Mouse (Mus musculus) heart, postnatal 0 days (tissue): ENCODE measurements around the gene Hus1. TPM values are rescaled to one million over a fixed set of nuclear protein-coding genes. Genes with fewer than 3 reads are reported as not detected.
A peak's percentile ranks its signal among the peaks of the same experiment; 100 is the strongest.

Experiments used
- ATAC-seq: fragments of 200-750 bp; cut with Nextera tagmentation; 2 replicates; pipeline ENCODE4 v1.8.0; 2017; ENCODE audit warnings: low read depth, moderate number of reproducible peaks, moderate library complexity; ENCODE audit not compliant: insufficient read depth
- DNase-seq: peaks from one replicate; pipeline ENCODE4 v3.0.0-alpha.2; 2016; ENCODE audit warnings: low spot score
- H3K27ac ChIP-seq: fragments of 300-500 bp; sonication (generic); 2 replicates; pipeline ENCODE4 v1.5.1; 2014; ENCODE audit warnings: low read depth, mild to moderate bottlenecking
- H3K27me3 ChIP-seq: fragments of 300-500 bp; sonication (generic); 2 replicates; pipeline ENCODE4 v1.6.1; 2014; ENCODE audit warnings: low read length, mixed read lengths; ENCODE audit not compliant: control insufficient read depth, insufficient read depth
- H3K36me3 ChIP-seq: fragments of 300-500 bp; sonication (generic); replicated peaks from 2 replicates; pipeline ENCODE4 v1.6.1; 2014; ENCODE audit warnings: low read length, mixed read lengths; ENCODE audit not compliant: control insufficient read depth, insufficient read depth
- H3K4me1 ChIP-seq: fragments of 300-500 bp; sonication (generic); 2 replicates; pipeline ENCODE4 v1.6.1; 2014; ENCODE audit warnings: antibody characterized with exemption; ENCODE audit not compliant: control insufficient read depth, insufficient read depth
- H3K4me2 ChIP-seq: fragments of 300-500 bp; sonication (generic); 2 replicates; pipeline ENCODE4 v1.6.1; 2014; ENCODE audit warnings: low read depth, mild to moderate bottlenecking, low read length, moderate library complexity
- H3K4me3 ChIP-seq: fragments of 300-500 bp; sonication (generic); 2 replicates; pipeline ENCODE4 v1.5.1; 2014; ENCODE audit warnings: low read depth, low read length
- H3K9ac ChIP-seq: fragments of 300-500 bp; sonication (generic); replicated peaks from 2 replicates; pipeline ENCODE4 v1.6.1; 2014; ENCODE audit warnings: low read depth, low read length, mixed read lengths
- H3K9me3 ChIP-seq: fragments of 300-500 bp; sonication (generic); replicated peaks from 2 replicates; pipeline ENCODE4 v1.6.1; 2016; ENCODE audit warnings: low read length; ENCODE audit not compliant: control insufficient read depth
- CTCF ChIP-seq: IDR thresholded peaks from 2 replicates; pipeline ENCODE4 v1.5.1; 2016; ENCODE audit warnings: antibody characterized with exemption, control low read depth, low read depth
- EP300 ChIP-seq: IDR thresholded peaks from 2 replicates; pipeline ENCODE4 v1.6.1; 2016; ENCODE audit warnings: antibody characterized with exemption, low read depth
- WGBS: fragments of 180-500 bp; shearing (Covaris S2); extraction: QIAGEN DNeasy Blood & Tissue Kit; methylation state at CpG from one replicate; pipeline ENCODE4 v1.1.7; 2014; 5-methylcytosine and 5-hydroxymethylcytosine counted together
- polyA plus RNA-seq: library from polyadenylated mRNA; unstranded; fragments of >200 nt; fragmentation: Nextera tagmentation; extraction: Ambion mirVana; gene quantifications from 2 replicates; pipeline ENCODE4 v1.2.1, GENCODE M21; 2015
- total RNA-seq: library from RNA; depleted of rRNA; stranded (reverse); fragments of >200 nt; gene quantifications from 2 replicates; pipeline ENCODE4 v1.2.3, GENCODE M21; 2014; ENCODE audit warnings: low replicate concordance; rRNA removed

Gene Hus1
- total RNA-seq: 13.7 and 14.4 TPM in 2 replicates
- polyA plus RNA-seq: 8.1 and 8.4 TPM in 2 replicates

GRCm38 (mm10) chr11:9010853-9011339 lies at the start of gene Hus1:
Gene Hus1 (minus strand): TSS chr11:9011191.
- TF ChIP-seq CTCF (no peak), EP300 (no peak)
- Histone ChIP-seq H3K27me3 (no peaks in the 10 kb centered on the region), H3K4me3 (peak within 1 kb of the TSS; percentile 96), H3K4me2 (peak within 1 kb of the TSS; percentile 73), H3K36me3 (peaks cover 25% of the 10 kb centered on the region), H3K9ac (peak within 1 kb of the TSS; percentile 89), H3K27ac (peak within 1 kb of the TSS; percentile 94), H3K4me1 (peaks cover 10% of the 10 kb centered on the region), H3K9me3 (no peaks in the 10 kb centered on the region)
- DNase-seq: peak; percentile 71
- 0% methylated on average over 41 of the region's 43 CpGs for WGBS
- peak; percentile 96 for ATAC-seq

- DNase-seq (no peak), ATAC-seq (no peak)
- Histone ChIP-seq H3K27me3 (no peaks in the 10 kb centered on the region), H3K9ac (no peak overlapping the region), H3K36me3 (no peaks in the 10 kb centered on the region; the same call in 1 of the 2 replicates), H3K4me2 (no peak overlapping the region), H3K9me3 (no peaks in the 10 kb centered on the region), H3K27ac (no peak overlapping the region), H3K4me1 (no peaks in the 10 kb centered on the region), H3K4me3 (no peak overlapping the region)
- TF ChIP-seq CTCF (no peak), EP300 (no peak)
- WGBS: 40% methylated on average over 5 of the region's 5 CpGs
Measured at GRCm38 (mm10) chr11:9060484-9060883, 49.5 kb upstream of the Hus1 start.

- no peaks in the 10 kb centered on the region for H3K27me3 ChIP-seq
- H3K9ac ChIP-seq: no peak overlapping the region
- TF ChIP-seq EP300 (no peak), CTCF (no peak)
- no peaks in the 10 kb centered on the region; the same call in 1 of the 2 replicates for H3K36me3 ChIP-seq
- ATAC-seq (no peak), DNase-seq (no peak)
- no peaks in the 10 kb centered on the region for H3K4me1 ChIP-seq
- no peak overlapping the region for H3K4me2 ChIP-seq
- H3K27ac ChIP-seq: no peak overlapping the region
- no peak overlapping the region for H3K4me3 ChIP-seq
- 71% methylated on average over 1 of the region's 1 CpGs for WGBS
- H3K9me3 ChIP-seq: no peaks in the 10 kb centered on the region
Measured at GRCm38 (mm10) chr11:9060029-9060428, 49.0 kb upstream of the Hus1 start.

GRCm38 (mm10) chr11:9057711-9058110 lies 46.7 kb upstream of the Hus1 start:
- Histone ChIP-seq H3K4me2 (no peak overlapping the region), H3K4me3 (no peak overlapping the region), H3K27me3 (no peaks in the 10 kb centered on the region), H3K27ac (no peak overlapping the region), H3K4me1 (no peaks in the 10 kb centered on the region), H3K9me3 (no peaks in the 10 kb centered on the region), H3K9ac (no peak overlapping the region), H3K36me3 (no peaks in the 10 kb centered on the region; the same call in 1 of the 2 replicates)
- WGBS: 77% methylated on average over 4 of the region's 4 CpGs
- DNase-seq (no peak), ATAC-seq (no peak)
- no peak for TF ChIP-seq EP300
- TF ChIP-seq CTCF: no peak

- Histone ChIP-seq H3K4me3 (no peak overlapping the region), H3K36me3 (no peaks in the 10 kb centered on the region; the same call in 1 of the 2 replicates), H3K27me3 (no peaks in the 10 kb centered on the region), H3K4me1 (no peaks in the 10 kb centered on the region), H3K4me2 (no peak overlapping the region), H3K9ac (no peak overlapping the region), H3K9me3 (no peaks in the 10 kb centered on the region), H3K27ac (no peak overlapping the region)
- 87% methylated on average over 2 of the region's 2 CpGs for WGBS
- DNase-seq (no peak), ATAC-seq (no peak)
- TF ChIP-seq CTCF (no peak), EP300 (no peak)
Measured at GRCm38 (mm10) chr11:9056937-9057336, 45.9 kb upstream of the Hus1 start.

GRCm38 (mm10) chr11:9051895-9052294 lies 40.9 kb upstream of the Hus1 start:
- no peak overlapping the region for H3K4me3 ChIP-seq
- TF ChIP-seq CTCF: no peak
- TF ChIP-seq EP300: no peak
- WGBS: 71% methylated on average over 2 of the region's 2 CpGs
- H3K9me3 ChIP-seq: no peaks in the 10 kb centered on the region
- no peak overlapping the region for H3K27ac ChIP-seq
- H3K4me2 ChIP-seq: no peak overlapping the region
- H3K4me1 ChIP-seq: peaks cover 13% of the 10 kb centered on the region
- H3K9ac ChIP-seq: no peak overlapping the region
- H3K36me3 ChIP-seq: no peaks in the 10 kb centered on the region
- ATAC-seq (no peak), DNase-seq (no peak)
- H3K27me3 ChIP-seq: no peaks in the 10 kb centered on the region
